Mouse (Mus musculus): ENCODE results near the gene Sema5b.

Sema5b gene

DNA sequence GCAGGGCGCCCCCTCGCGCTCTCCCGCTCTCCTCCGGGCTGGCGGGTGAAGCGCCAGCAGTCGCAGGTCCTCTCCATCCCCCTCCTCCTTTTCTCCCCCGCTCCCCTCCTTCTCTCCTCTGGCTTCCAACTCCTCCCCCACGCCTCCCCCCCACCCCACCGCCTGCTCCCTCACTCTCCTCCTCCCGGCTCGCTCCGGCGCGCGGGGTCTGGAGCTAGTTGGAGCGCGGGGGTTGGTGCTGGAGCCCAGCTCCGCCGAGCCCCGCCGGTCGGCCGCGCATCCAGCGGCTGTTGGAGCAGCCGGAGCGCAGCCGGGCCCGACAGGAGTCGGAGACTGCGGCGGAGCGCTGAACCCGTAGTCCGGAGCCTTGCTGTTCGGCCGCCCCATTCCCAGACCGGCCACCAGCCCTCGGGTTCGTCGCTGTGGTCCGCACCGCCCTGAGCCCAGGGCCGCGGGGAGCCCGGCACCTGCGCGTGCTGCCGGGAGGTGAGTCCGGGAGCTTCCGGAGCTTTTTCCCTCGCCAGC, at the start of gene Sema5b:
TSS of gene Sema5b (plus strand) at position 29 of the 525 bp plus-strand sequence.
- peak; percentile 73 for DNase-seq (ENCODE audit: low spot score)

- no peak for DNase-seq (ENCODE audit: low spot score)
Measured at GRCm38 (mm10) chr16:35500342-35500741, 40.6 kb upstream of the Sema5b start.

- DNase-seq (ENCODE audit: low spot score), result no peak
Measured at GRCm38 (mm10) chr16:35501106-35501760, 39.7 kb upstream of the Sema5b start.

GRCm38 (mm10) chr16:35502456-35502855, 38.5 kb upstream of the Sema5b start:
- no peak for DNase-seq (ENCODE audit: low spot score)

- no peak for DNase-seq (ENCODE audit: low spot score)
Measured at GRCm38 (mm10) chr16:35504266-35504665, 36.7 kb upstream of the Sema5b start.

DNA sequence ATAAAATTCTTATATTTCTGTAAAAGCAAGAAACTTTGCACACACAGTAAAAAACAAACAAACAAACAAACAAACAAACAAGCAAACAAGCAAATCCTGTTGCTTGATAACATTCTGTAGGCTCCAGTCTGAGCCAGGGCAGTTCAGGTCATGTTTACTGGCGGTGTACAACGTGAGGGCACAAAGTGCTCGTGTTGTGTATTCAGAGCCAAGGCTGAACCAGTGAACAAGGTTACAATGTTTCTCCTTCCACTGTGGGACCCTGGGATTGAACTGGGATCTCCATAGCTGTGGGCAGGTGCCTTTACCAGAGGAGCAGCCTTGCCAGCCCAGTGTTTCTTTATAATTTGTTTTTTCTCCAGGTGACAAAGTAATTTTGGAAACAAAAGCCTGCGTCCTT, 35.2 kb upstream of the Sema5b start:
- DNase-seq (ENCODE audit: low spot score), result no peak

- no peak for DNase-seq (ENCODE audit: low spot score)
Measured at GRCm38 (mm10) chr16:35508581-35508980, 32.4 kb upstream of the Sema5b start.

GRCm38 (mm10) chr16:35509331-35510070, 31.4 kb upstream of the Sema5b start:
- no peak for DNase-seq (ENCODE audit: low spot score)

GRCm38 (mm10) chr16:35515977-35516612, 24.9 kb upstream of the Sema5b start:
- no peak for DNase-seq (ENCODE audit: low spot score)

DNA sequence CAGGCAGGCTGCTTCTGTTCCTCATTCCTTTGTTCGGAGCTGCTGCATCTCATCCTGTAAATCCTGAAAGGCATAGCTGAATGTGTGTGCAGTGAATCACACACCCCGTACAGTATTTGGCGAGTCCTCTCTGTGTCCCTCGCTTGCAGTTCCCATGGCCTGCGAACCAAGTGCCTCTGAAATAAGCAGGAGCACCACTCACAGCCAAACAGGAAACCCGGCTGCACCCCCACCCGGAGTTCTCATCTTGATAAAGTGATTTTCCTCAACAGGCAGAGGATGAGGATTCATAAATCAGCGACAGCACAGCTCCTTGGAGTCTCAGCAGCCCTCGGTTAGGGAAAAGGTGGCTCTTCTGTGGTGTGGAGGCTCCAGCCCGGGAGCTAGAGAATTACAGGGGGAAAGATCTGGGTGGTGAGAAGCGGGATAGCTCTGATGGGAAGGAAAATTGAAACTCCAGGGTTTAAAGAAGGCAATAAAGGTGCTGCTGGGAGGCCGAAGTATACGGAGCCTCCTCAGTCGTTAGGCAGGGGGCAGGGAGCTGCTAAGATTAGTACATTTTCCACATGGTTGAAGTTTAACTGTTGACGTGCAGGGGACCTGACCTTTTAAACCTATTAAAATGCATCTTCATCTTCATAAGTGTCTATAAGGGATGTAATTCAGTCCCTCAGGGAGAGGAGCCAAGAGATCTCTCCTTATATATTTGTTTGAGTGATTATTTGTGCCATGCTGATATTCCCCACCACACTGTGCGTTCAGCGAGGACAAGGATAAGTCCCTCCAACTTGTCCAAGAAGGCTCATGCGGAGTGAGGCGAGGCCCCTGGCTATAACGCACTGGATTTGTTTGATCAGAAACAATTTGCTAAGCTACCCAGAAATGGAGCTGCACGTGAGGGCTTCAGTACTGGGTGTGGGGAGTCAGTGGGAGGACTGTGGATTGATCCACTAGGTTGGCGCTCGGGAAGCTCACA, 22.7 kb upstream of the Sema5b start:
- peak; percentile 48 for DNase-seq (ENCODE audit: low spot score)

- no peak for DNase-seq (ENCODE audit: low spot score)
Measured at GRCm38 (mm10) chr16:35519245-35519644, 21.7 kb upstream of the Sema5b start.

GRCm38 (mm10) chr16:35524200-35524599, 16.7 kb upstream of the Sema5b start:
- no peak for DNase-seq (ENCODE audit: low spot score)

DNA sequence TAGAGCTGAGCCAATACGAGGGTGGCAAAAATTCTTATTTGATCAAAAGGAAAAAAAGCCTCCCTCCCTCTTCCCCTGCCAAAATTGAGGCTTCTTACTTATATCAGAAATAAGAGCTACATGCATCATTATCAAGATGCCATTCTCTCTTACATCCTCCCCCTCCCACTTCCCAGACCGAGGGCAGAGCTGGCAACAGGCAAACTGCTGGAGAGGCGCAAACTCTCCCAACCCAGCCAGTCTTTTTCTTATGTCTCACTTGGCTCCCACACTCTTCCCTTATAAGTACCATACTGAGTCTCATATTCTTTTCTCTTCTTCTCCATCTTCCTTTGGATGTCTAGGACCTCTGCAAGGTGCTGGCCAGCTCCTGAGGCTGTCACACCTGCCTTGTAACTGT, 6.3 kb upstream of the Sema5b start:
- DNase-seq (ENCODE audit: low spot score), result no peak

DNA sequence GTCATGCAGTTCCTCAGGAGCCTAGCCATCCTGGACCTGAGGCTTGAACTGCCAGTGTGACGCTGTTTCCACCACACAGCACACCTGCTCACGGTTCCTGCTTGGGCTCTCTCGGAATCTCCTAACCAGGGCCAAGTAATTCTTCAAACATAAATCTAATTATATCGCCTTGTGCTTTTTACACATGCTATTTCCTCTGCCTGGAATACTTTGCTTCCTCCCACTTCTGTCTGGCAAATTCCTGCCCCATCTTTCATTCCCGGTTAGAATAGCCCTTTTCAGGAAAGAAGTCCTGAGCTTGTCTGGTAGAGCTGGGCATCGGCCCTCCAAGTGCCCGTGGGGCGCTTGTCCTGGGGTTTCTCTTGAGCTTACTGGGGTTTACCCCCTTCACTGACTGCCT, 3.3 kb upstream of the Sema5b start:
- no peak for DNase-seq (ENCODE audit: low spot score)

GRCm38 (mm10) chr16:35539041-35539440, 1.9 kb upstream of the Sema5b start:
- no peak for DNase-seq (ENCODE audit: low spot score)

GRCm38 (mm10) chr16:35540333-35541116, 420 bp upstream of the Sema5b start:
- DNase-seq (ENCODE audit: low spot score), result no peak

DNA sequence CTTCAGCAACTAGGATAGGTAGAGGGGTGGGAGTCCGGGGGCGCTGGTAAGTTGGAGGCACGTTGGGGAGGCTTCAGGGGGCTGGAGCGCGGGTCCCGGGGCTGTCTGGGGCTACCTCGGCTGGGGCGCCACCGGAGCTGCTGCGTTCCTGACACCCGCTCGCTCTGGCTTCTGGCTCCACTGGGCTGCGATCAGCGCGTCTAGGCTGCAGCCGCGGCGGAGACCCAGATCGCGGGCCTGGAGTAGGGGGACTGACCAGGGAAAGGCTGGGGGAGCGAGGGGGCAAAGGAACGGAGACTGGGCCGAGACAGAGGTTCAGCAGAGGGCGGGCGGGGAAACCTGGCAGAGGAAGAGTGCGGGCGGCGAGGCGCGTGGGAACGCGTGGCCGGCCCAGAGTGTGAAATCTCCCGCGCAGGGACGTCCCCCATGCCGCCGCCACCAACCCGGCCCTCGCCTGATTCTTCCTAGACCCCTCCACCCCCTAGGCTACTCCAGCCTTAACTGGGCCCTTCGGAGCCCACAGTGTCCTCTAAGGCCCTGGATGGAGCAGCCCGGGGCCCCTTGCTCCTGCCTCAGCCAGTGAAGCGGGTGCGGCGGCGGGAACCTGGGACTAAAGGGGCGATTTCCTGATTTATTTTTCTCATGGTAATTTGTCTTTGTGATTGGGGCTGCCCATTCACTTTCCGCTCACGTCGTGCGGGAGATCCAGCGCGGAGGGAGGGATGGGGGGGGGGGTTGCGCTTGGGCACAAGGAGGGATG, 896 bp downstream of the Sema5b start:
- DNase-seq (ENCODE audit: low spot score), result no peak

DNA sequence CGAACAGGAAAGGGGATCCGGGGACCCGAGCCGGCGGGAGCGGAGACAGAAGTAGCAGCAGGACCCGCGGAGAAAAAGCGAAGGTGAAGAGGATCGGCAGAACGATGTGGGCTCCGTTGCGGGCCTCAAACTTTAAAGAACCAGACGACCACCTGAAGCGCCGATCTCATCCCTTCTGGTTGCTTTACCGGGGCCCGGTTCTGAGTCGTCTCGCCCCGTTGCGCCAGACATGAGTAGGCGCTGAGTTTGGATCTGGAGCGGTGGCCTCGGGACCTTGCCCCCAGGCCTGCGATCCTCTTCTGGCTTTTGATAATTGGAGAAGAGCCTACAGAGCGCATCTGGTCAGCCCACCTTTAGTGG, 1.5 kb downstream of the Sema5b start:
- DNase-seq (ENCODE audit: low spot score), result no peak

DNA sequence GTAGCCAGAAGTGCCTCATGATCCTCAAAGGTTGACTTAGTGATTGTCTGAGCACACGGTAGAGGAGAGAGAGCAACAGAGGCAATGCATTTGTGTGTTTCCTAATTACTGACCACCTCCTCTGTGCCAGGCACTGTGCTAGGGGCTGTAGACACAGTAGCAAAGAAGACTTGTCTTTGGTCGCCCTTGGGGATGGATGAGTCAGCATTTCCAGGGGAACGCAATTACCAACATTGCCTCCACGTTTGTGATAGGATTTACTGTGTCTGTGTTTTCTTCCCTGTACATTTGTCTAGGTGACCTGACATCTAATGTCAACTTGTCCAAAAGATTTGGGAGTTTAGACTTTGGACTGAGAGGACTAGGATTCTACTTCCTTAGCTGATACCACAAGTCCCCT, 4.8 kb downstream of the Sema5b start:
- no peak for DNase-seq (ENCODE audit: low spot score)

DNA sequence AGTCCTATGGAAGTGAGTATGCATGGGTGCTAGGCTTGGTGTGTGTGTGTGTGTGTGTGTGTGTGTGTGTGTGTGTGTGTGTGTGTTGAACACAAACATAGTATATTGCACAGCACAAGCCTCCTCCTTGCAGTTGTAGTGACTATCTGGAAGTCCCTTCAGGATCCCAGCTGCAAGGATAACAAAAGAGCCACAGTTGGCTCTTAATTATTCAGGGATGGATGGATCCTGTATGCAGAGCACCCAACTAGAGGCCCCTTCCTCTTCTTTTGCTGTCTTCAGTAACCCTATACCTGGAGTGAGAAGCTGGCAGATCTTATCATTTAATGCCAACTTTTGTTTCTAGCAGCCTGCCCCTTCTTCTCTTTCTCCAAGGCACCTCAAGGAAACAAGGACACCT, 7.0 kb downstream of the Sema5b start:
- no peak for DNase-seq (ENCODE audit: low spot score)
